Mouse (Mus musculus): ENCODE data around the gene Clec16a. TPM values are rescaled to one million over a fixed set of nuclear protein-coding genes. Genes with fewer than 3 reads are reported as not detected.

The Clec16a gene
- polyA plus RNA-seq, 1 experiment from 2014 or later: 29.6 TPM

GRCm38 (mm10) chr16:10769661-10770060 is 224.5 kb downstream of the Clec16a start:
- peak; percentile 53; the same call in 1 of the 2 replicates for ATAC-seq (ENCODE audit: low read depth)
- Histone ChIP-seq H3K4me1 (ENCODE audit: control insufficient read depth, insufficient read depth, low read length) (peaks cover 5% of the 10 kb centered on the region), H3K4me3 (ENCODE audit: low read depth, low read length) (no peak overlapping the region), H3K36me3 (ENCODE audit: control insufficient read depth, insufficient read depth, low read length) (no peaks in the 10 kb centered on the region), H3K9me3 (ENCODE audit: control insufficient read depth, low read length) (no peaks in the 10 kb centered on the region), H3K4me2 (ENCODE audit: low read depth, low read length) (no peak overlapping the region), H3K9ac (ENCODE audit: low read depth, low read length) (no peak overlapping the region), H3K27me3 (replicated peaks; ENCODE audit: control insufficient read depth, insufficient read depth, low read length) (no peaks in the 10 kb centered on the region), H3K27ac (replicated peaks; ENCODE audit: low read depth, low read length) (no peak overlapping the region)
- no peak for DNase-seq (ENCODE audit: low spot score)
- 30% methylated on average over 2 of the region's 2 CpGs for WGBS

DNA sequence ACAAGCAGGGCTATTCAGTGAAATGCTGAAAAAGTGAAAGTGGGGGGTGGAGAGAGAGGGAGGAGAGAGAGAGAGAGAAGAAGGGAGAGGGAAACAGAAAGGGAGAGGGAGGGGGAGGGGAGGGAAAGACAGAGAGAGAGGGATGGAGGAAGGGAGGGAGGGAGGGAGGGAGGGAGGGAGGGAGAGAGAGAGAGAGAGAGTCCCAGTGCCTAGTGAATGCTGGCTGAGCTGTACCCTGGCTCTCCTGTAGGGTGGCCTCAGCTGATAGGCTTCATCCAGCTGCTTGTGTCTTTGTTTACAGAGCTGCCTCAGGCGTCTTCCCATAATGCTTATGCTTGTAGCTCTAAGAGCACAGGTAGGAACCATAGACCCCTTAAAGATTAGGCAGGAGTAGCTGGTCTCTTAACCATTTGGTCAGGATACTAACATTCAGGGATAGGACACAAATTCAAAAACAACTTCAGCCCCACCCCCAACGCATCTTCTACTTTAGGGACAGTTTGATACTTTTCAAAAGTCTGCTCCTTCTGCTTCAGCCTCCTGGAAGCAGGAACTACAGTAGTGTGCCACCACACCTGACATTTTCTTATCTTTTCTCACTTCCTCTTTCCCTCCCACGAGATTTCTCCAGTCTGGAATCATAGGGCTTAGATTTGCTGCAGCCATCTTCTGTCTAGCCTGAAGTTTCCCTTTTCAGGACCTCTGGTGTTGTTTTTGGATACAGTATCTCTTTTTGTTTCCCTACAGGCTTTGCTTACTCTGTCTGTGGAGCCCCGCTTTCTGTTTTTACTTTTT is 225.6 kb downstream of the Clec16a start:
- Histone ChIP-seq H3K9me3 (ENCODE audit: control insufficient read depth, low read length) (no peaks in the 10 kb centered on the region), H3K27me3 (replicated peaks; ENCODE audit: control insufficient read depth, insufficient read depth, low read length) (no peaks in the 10 kb centered on the region), H3K36me3 (ENCODE audit: control insufficient read depth, insufficient read depth, low read length) (no peaks in the 10 kb centered on the region), H3K9ac (ENCODE audit: low read depth, low read length) (no peak overlapping the region), H3K4me3 (ENCODE audit: low read depth, low read length) (no peak overlapping the region), H3K4me1 (ENCODE audit: control insufficient read depth, insufficient read depth, low read length) (peaks cover 5% of the 10 kb centered on the region), H3K27ac (replicated peaks; ENCODE audit: low read depth, low read length) (peak overlapping the region; percentile 29; the same call in 1 of the 2 replicates), H3K4me2 (ENCODE audit: low read depth, low read length) (no peak overlapping the region)
- ATAC-seq (ENCODE audit: low read depth) (peak; percentile 54; the same call in 1 of the 2 replicates), DNase-seq (ENCODE audit: low spot score) (no peak)
- 42% methylated on average over 4 of the region's 4 CpGs for WGBS

GRCm38 (mm10) chr16:10771769-10772510 is 226.8 kb downstream of the Clec16a start:
- DNase-seq (ENCODE audit: low spot score) (no peak), ATAC-seq (ENCODE audit: low read depth) (no peak)
- no peak overlapping the region for H3K4me3 ChIP-seq (ENCODE audit: low read depth, low read length)
- H3K4me1 ChIP-seq (ENCODE audit: control insufficient read depth, insufficient read depth, low read length): peaks cover 5% of the 10 kb centered on the region
- H3K9me3 ChIP-seq (ENCODE audit: control insufficient read depth, low read length): no peaks in the 10 kb centered on the region
- no peak overlapping the region for H3K4me2 ChIP-seq (ENCODE audit: low read depth, low read length)
- WGBS: 66% methylated on average over 19 of the region's 19 CpGs
- no peaks in the 10 kb centered on the region for H3K36me3 ChIP-seq (ENCODE audit: control insufficient read depth, insufficient read depth, low read length)
- H3K27ac ChIP-seq (replicated peaks; ENCODE audit: low read depth, low read length): no peak overlapping the region
- no peak overlapping the region for H3K9ac ChIP-seq (ENCODE audit: low read depth, low read length)
- H3K27me3 ChIP-seq (replicated peaks; ENCODE audit: control insufficient read depth, insufficient read depth, low read length): no peaks in the 10 kb centered on the region

GRCm38 (mm10) chr16:10773543-10773942 is 228.4 kb downstream of the Clec16a start:
- no peak overlapping the region for H3K27ac ChIP-seq (replicated peaks; ENCODE audit: low read depth, low read length)
- WGBS: 65% methylated on average over 8 of the region's 8 CpGs

DNA sequence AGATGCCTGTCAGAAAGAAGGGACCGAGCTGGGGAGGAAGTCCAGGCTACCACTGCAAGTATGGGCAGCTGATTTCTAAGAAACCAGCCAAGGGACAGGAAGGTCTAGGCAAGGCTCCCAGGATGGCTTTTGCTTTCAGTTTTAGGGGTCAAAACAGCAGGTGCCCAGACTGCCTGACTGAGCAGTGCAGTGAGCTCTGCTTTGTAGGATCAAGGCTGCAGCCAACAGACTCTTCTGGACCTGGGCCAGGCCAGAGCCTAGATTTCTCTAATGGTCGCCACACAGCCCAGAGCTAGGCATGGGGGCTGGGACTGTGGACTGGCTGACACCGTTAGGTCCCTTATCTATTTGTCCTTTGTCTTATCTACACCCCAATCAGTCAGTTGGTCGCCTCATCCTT is 229.6 kb downstream of the Clec16a start:
- 77% methylated on average over 4 of the region's 4 CpGs for whole genome bisulfite sequencing
- DNase-seq (ENCODE audit: low spot score) (no peak), ATAC-seq (ENCODE audit: low read depth) (no peak)
- Histone ChIP-seq H3K9me3 (ENCODE audit: control insufficient read depth, low read length) (no peaks in the 10 kb centered on the region), H3K36me3 (ENCODE audit: control insufficient read depth, insufficient read depth, low read length) (no peaks in the 10 kb centered on the region), H3K9ac (ENCODE audit: low read depth, low read length) (no peak overlapping the region), H3K27me3 (replicated peaks; ENCODE audit: control insufficient read depth, insufficient read depth, low read length) (no peaks in the 10 kb centered on the region), H3K27ac (replicated peaks; ENCODE audit: low read depth, low read length) (no peak overlapping the region), H3K4me1 (ENCODE audit: control insufficient read depth, insufficient read depth, low read length) (peaks cover 5% of the 10 kb centered on the region), H3K4me2 (ENCODE audit: low read depth, low read length) (no peak overlapping the region), H3K4me3 (ENCODE audit: low read depth, low read length) (no peak overlapping the region)

More at GRCm38 (mm10) chr16:10773543-10773942, 228.4 kb downstream of the Clec16a start:
- no peak overlapping the region for H3K4me2 ChIP-seq (ENCODE audit: low read depth, low read length)
- no peak overlapping the region for H3K4me3 ChIP-seq (ENCODE audit: low read depth, low read length)
- H3K4me1 ChIP-seq (ENCODE audit: control insufficient read depth, insufficient read depth, low read length): peaks cover 5% of the 10 kb centered on the region
- H3K36me3 ChIP-seq (ENCODE audit: control insufficient read depth, insufficient read depth, low read length): no peaks in the 10 kb centered on the region
- DNase-seq (ENCODE audit: low spot score) (no peak), ATAC-seq (ENCODE audit: low read depth) (no peak)
- H3K9me3 ChIP-seq (ENCODE audit: control insufficient read depth, low read length): no peaks in the 10 kb centered on the region
- no peaks in the 10 kb centered on the region for H3K27me3 ChIP-seq (replicated peaks; ENCODE audit: control insufficient read depth, insufficient read depth, low read length)
- no peak overlapping the region for H3K9ac ChIP-seq (ENCODE audit: low read depth, low read length)

DNA sequence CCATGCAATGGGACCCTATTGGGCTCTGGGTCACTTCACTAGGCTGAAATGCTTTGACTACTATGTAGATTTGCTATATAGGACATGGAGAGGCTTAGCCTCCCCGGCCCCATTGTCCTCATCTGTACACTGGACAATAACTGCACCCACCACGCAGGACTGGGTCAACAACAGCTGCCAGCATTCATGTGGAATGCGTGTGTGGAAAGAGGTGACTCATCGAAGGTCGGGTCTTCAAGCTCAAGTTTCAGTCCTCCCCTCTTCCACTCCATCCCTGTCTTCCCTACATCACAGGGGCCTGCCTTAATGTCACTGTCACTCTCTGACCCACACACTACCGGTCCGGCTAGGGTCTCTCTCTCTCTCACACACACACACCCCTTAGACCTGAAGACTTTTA is 231.2 kb downstream of the Clec16a start:
- 46% methylated on average over 7 of the region's 7 CpGs for WGBS
- ATAC-seq (ENCODE audit: low read depth) (no peak), DNase-seq (ENCODE audit: low spot score) (no peak)
- H3K27ac ChIP-seq (replicated peaks; ENCODE audit: low read depth, low read length): no peak overlapping the region
- H3K36me3 ChIP-seq (ENCODE audit: control insufficient read depth, insufficient read depth, low read length): no peaks in the 10 kb centered on the region
- no peaks in the 10 kb centered on the region for H3K27me3 ChIP-seq (replicated peaks; ENCODE audit: control insufficient read depth, insufficient read depth, low read length)
- peaks cover 11% of the 10 kb centered on the region for H3K4me1 ChIP-seq (ENCODE audit: control insufficient read depth, insufficient read depth, low read length)
- H3K4me2 ChIP-seq (ENCODE audit: low read depth, low read length): no peak overlapping the region
- no peak overlapping the region for H3K9ac ChIP-seq (ENCODE audit: low read depth, low read length)
- H3K9me3 ChIP-seq (ENCODE audit: control insufficient read depth, low read length): no peaks in the 10 kb centered on the region
- H3K4me3 ChIP-seq (ENCODE audit: low read depth, low read length): no peak overlapping the region

DNA sequence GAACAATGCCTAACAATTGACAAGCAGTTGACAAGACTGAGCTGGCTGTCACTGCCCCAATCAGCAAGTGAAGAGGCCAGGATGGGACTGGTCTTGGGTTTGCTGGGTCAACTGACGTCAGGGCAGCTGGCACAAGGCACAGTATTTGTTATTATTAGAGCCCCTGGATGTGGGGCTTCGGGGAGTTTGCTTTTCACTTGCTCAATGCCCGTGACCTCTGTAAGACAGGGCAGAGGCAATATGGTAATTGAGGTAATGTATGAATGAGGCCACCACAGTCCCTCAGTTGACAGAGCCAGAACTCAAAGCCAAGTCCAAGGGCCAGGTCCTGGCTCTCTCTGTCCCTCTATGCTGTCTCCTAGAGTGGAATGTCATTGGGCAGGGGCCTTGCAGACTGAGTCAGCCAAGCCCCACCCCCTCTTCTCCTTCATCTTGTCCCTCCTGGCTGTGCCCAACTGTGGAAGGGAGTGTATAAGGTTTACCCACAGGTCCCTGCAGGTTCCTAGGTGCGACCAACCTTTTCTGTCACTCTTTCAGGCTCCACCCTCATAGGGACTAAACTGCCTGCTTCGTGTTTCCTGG is 232.5 kb downstream of the Clec16a start:
- ATAC-seq (ENCODE audit: low read depth) (no peak), DNase-seq (ENCODE audit: low spot score) (no peak)
- no peak overlapping the region for H3K9ac ChIP-seq (ENCODE audit: low read depth, low read length)
- H3K4me1 ChIP-seq (ENCODE audit: control insufficient read depth, insufficient read depth, low read length): peaks cover 23% of the 10 kb centered on the region
- 65% methylated on average over 5 of the region's 5 CpGs for WGBS
- no peak overlapping the region for H3K4me3 ChIP-seq (ENCODE audit: low read depth, low read length)
- no peak overlapping the region for H3K27ac ChIP-seq (replicated peaks; ENCODE audit: low read depth, low read length)
- no peaks in the 10 kb centered on the region for H3K27me3 ChIP-seq (replicated peaks; ENCODE audit: control insufficient read depth, insufficient read depth, low read length)
- no peaks in the 10 kb centered on the region for H3K9me3 ChIP-seq (ENCODE audit: control insufficient read depth, low read length)
- no peak overlapping the region for H3K4me2 ChIP-seq (ENCODE audit: low read depth, low read length)
- H3K36me3 ChIP-seq (ENCODE audit: control insufficient read depth, insufficient read depth, low read length): no peaks in the 10 kb centered on the region

DNA sequence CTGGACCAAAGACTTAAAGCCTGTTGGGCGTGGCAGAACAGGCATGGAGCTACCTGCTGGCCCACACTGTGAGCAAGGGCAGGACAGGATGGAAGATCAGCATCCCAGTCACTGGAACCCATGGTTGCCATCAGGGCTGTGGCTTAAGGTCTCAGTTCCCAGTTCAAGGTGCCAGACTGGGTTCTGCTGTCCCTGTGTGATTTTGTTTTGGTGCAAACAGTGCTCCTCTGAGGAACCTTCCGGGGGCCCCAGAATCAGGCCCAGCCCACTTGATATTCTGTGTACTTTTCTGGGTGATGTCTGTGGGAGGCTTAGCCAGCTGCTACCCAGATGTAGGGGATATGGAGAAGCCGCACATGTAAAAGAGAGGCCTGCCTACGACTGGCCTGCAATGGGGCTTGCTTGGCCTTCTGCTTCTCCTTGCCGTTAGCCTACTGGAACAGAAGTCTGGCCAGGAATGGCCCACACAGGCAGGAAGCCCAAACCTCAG is 235.5 kb downstream of the Clec16a start:
- no peaks in the 10 kb centered on the region for H3K9me3 ChIP-seq (ENCODE audit: control insufficient read depth, low read length)
- H3K4me2 ChIP-seq (ENCODE audit: low read depth, low read length): no peak overlapping the region
- H3K27me3 ChIP-seq (replicated peaks; ENCODE audit: control insufficient read depth, insufficient read depth, low read length): no peaks in the 10 kb centered on the region
- no peak for ATAC-seq (ENCODE audit: low read depth)
- no peaks in the 10 kb centered on the region for H3K36me3 ChIP-seq (ENCODE audit: control insufficient read depth, insufficient read depth, low read length)
- peak; percentile 47 for DNase-seq (ENCODE audit: low spot score)
- H3K4me3 ChIP-seq (ENCODE audit: low read depth, low read length): no peak overlapping the region
- H3K4me1 ChIP-seq (ENCODE audit: control insufficient read depth, insufficient read depth, low read length): peaks cover 36% of the 10 kb centered on the region
- H3K27ac ChIP-seq (replicated peaks; ENCODE audit: low read depth, low read length): peak overlapping the region; percentile 74
- WGBS: 38% methylated on average over 5 of the region's 5 CpGs
- no peak overlapping the region for H3K9ac ChIP-seq (ENCODE audit: low read depth, low read length)
